Mouse (Mus musculus): Measurements from ENCODE around the gene Gm28729. TPM values are rescaled to one million over a fixed set of nuclear protein-coding genes. Genes with fewer than 3 reads are reported as not detected.

Gene Gm28729
- polyA plus RNA-seq, 1 experiment, result not detected

- H3K9ac ChIP-seq (ENCODE audit: low read depth, poor library complexity, severe bottlenecking), result no peak overlapping the region
- TF ChIP-seq EP300 (IDR thresholded peaks at IDR 0.05; ENCODE audit: insufficient read depth, low read depth, low read length) (no peak), POLR2A (IDR thresholded peaks at IDR 0.05; ENCODE audit: insufficient read depth, low read length) (no peak), CTCF (IDR thresholded peaks at IDR 0.05; ENCODE audit: low read depth, low read length) (no peak)
Observed at GRCm38 (mm10) chr9:96450900-96451720, 74.0 kb downstream of the Gm28729 start.

DNA sequence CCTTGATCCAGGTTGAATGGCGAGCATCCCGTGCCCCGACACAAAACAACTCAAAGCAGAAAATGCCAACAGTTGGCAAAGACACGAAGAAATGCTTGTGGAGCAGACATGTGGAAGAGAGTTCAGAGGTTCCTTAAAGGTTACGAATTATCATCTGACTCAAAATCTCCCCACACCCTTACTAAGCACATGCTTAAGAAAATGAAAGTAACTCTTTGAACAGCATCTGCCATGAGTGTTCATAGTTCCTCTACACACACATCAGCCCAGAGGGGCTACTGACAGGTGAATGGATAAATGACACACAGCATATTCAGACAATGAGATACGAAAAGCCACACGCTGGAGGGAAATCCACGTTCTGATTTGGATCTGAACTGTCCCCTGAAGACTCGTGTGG lies 75.5 kb downstream of the Gm28729 start:
- Histone ChIP-seq H3K9ac (ENCODE audit: low read depth, poor library complexity, severe bottlenecking) (no peak overlapping the region), H3K4me3 (ENCODE audit: low read depth, low read length) (no peak overlapping the region), H3K27ac (ENCODE audit: insufficient read depth, low read length) (no peak overlapping the region), H3K36me3 (ENCODE audit: control insufficient read depth, insufficient read depth, low read length, poor library complexity, severe bottlenecking) (no peaks in the 10 kb centered on the region), H3K4me1 (ENCODE audit: control insufficient read depth, insufficient read depth, low read length) (no peaks in the 10 kb centered on the region), H3K9me3 (replicated peaks; ENCODE audit: control insufficient read depth, insufficient read depth, low read length, poor library complexity, severe bottlenecking) (no peaks in the 10 kb centered on the region), H3K27me3 (ENCODE audit: control insufficient read depth, insufficient read depth, low read length, poor library complexity, severe bottlenecking) (no peaks in the 10 kb centered on the region)
- TF ChIP-seq CTCF (IDR thresholded peaks at IDR 0.05; ENCODE audit: low read depth, low read length), result no peak
- TF ChIP-seq EP300 (IDR thresholded peaks at IDR 0.05; ENCODE audit: insufficient read depth, low read depth, low read length), result no peak
- no peak for TF ChIP-seq POLR2A (IDR thresholded peaks at IDR 0.05; ENCODE audit: insufficient read depth, low read length)

More at GRCm38 (mm10) chr9:96450900-96451720, 74.0 kb downstream of the Gm28729 start:
- no peaks in the 10 kb centered on the region for H3K36me3 ChIP-seq (ENCODE audit: control insufficient read depth, insufficient read depth, low read length, poor library complexity, severe bottlenecking)
- no peaks in the 10 kb centered on the region for H3K27me3 ChIP-seq (ENCODE audit: control insufficient read depth, insufficient read depth, low read length, poor library complexity, severe bottlenecking)
- no peak overlapping the region for H3K27ac ChIP-seq (ENCODE audit: insufficient read depth, low read length)
- no peak overlapping the region for H3K4me3 ChIP-seq (ENCODE audit: low read depth, low read length)
- H3K4me1 ChIP-seq (ENCODE audit: control insufficient read depth, insufficient read depth, low read length), result no peaks in the 10 kb centered on the region
- no peaks in the 10 kb centered on the region for H3K9me3 ChIP-seq (replicated peaks; ENCODE audit: control insufficient read depth, insufficient read depth, low read length, poor library complexity, severe bottlenecking)

- H3K9me3 ChIP-seq (replicated peaks; ENCODE audit: control insufficient read depth, insufficient read depth, low read length, poor library complexity, severe bottlenecking), result no peaks in the 10 kb centered on the region
- no peak overlapping the region for H3K27ac ChIP-seq (ENCODE audit: insufficient read depth, low read length)
- H3K4me1 ChIP-seq (ENCODE audit: control insufficient read depth, insufficient read depth, low read length), result no peaks in the 10 kb centered on the region
- no peak overlapping the region for H3K4me3 ChIP-seq (ENCODE audit: low read depth, low read length)
- H3K36me3 ChIP-seq (ENCODE audit: control insufficient read depth, insufficient read depth, low read length, poor library complexity, severe bottlenecking), result no peaks in the 10 kb centered on the region
- H3K27me3 ChIP-seq (ENCODE audit: control insufficient read depth, insufficient read depth, low read length, poor library complexity, severe bottlenecking), result no peaks in the 10 kb centered on the region
- H3K9ac ChIP-seq (ENCODE audit: low read depth, poor library complexity, severe bottlenecking), result no peak overlapping the region
- TF ChIP-seq CTCF (IDR thresholded peaks at IDR 0.05; ENCODE audit: low read depth, low read length) (no peak), POLR2A (IDR thresholded peaks at IDR 0.05; ENCODE audit: insufficient read depth, low read length) (no peak), EP300 (IDR thresholded peaks at IDR 0.05; ENCODE audit: insufficient read depth, low read depth, low read length) (no peak)
Observed at GRCm38 (mm10) chr9:96445351-96445750, 79.7 kb downstream of the Gm28729 start.

- no peak for TF ChIP-seq EP300 (IDR thresholded peaks at IDR 0.05; ENCODE audit: insufficient read depth, low read depth, low read length)
- TF ChIP-seq POLR2A (IDR thresholded peaks at IDR 0.05; ENCODE audit: insufficient read depth, low read length), result no peak
- no peak for TF ChIP-seq CTCF (IDR thresholded peaks at IDR 0.05; ENCODE audit: low read depth, low read length)
- no peak overlapping the region for H3K4me3 ChIP-seq (ENCODE audit: low read depth, low read length)
- H3K27me3 ChIP-seq (ENCODE audit: control insufficient read depth, insufficient read depth, low read length, poor library complexity, severe bottlenecking), result no peaks in the 10 kb centered on the region
- H3K9me3 ChIP-seq (replicated peaks; ENCODE audit: control insufficient read depth, insufficient read depth, low read length, poor library complexity, severe bottlenecking), result no peaks in the 10 kb centered on the region
- H3K9ac ChIP-seq (ENCODE audit: low read depth, poor library complexity, severe bottlenecking), result no peak overlapping the region
- peaks cover 2% of the 10 kb centered on the region for H3K4me1 ChIP-seq (ENCODE audit: control insufficient read depth, insufficient read depth, low read length)
- no peaks in the 10 kb centered on the region for H3K36me3 ChIP-seq (ENCODE audit: control insufficient read depth, insufficient read depth, low read length, poor library complexity, severe bottlenecking)
- no peak overlapping the region for H3K27ac ChIP-seq (ENCODE audit: insufficient read depth, low read length)
Observed at GRCm38 (mm10) chr9:96442081-96442480, 83.0 kb downstream of the Gm28729 start.

- Histone ChIP-seq H3K4me3 (ENCODE audit: low read depth, low read length) (no peak overlapping the region), H3K9me3 (replicated peaks; ENCODE audit: control insufficient read depth, insufficient read depth, low read length, poor library complexity, severe bottlenecking) (no peaks in the 10 kb centered on the region), H3K4me1 (ENCODE audit: control insufficient read depth, insufficient read depth, low read length) (peaks cover 3% of the 10 kb centered on the region), H3K9ac (ENCODE audit: low read depth, poor library complexity, severe bottlenecking) (no peak overlapping the region), H3K27me3 (ENCODE audit: control insufficient read depth, insufficient read depth, low read length, poor library complexity, severe bottlenecking) (no peaks in the 10 kb centered on the region), H3K27ac (ENCODE audit: insufficient read depth, low read length) (no peak overlapping the region), H3K36me3 (ENCODE audit: control insufficient read depth, insufficient read depth, low read length, poor library complexity, severe bottlenecking) (no peaks in the 10 kb centered on the region)
- no peak for TF ChIP-seq CTCF (IDR thresholded peaks at IDR 0.05; ENCODE audit: low read depth, low read length)
- TF ChIP-seq POLR2A (IDR thresholded peaks at IDR 0.05; ENCODE audit: insufficient read depth, low read length), result no peak
- no peak for TF ChIP-seq EP300 (IDR thresholded peaks at IDR 0.05; ENCODE audit: insufficient read depth, low read depth, low read length)
Observed at GRCm38 (mm10) chr9:96438334-96438871, 86.7 kb downstream of the Gm28729 start.

DNA sequence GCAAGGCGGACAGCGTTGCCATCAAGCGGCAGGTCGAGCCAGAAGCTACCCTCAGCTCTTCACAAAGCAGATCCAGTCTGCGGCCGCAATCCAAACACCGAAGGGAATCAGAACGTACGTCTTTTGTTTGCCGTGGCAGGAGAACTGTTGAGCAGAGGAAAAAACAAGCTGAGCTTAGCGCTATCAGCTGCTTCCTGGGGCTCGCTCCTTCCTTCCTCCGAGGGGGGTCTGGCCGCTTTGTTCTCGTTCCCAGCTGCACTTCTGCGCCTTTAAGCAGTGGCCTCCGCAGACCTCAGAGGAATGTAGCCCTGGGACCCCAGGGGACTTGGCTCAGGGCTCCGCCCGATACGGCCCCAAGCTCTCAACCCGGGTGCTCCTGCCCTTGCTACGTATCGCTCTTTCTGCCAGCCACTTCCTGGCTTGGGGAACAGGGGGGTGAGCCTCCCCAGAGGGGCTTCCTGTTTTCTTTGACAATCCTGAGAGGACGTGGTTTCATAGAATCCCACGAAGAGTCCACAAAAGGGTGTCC lies 87.2 kb downstream of the Gm28729 start:
- no peaks in the 10 kb centered on the region for H3K27me3 ChIP-seq (ENCODE audit: control insufficient read depth, insufficient read depth, low read length, poor library complexity, severe bottlenecking)
- no peaks in the 10 kb centered on the region for H3K36me3 ChIP-seq (ENCODE audit: control insufficient read depth, insufficient read depth, low read length, poor library complexity, severe bottlenecking)
- peaks cover 3% of the 10 kb centered on the region for H3K4me1 ChIP-seq (ENCODE audit: control insufficient read depth, insufficient read depth, low read length)
- no peaks in the 10 kb centered on the region for H3K9me3 ChIP-seq (replicated peaks; ENCODE audit: control insufficient read depth, insufficient read depth, low read length, poor library complexity, severe bottlenecking)
- H3K4me3 ChIP-seq (ENCODE audit: low read depth, low read length), result peak overlapping the region; percentile 17
- H3K27ac ChIP-seq (ENCODE audit: insufficient read depth, low read length), result no peak overlapping the region
- 0 out of 2 replicates have a peak, but pooled peaks have one; percentile 56 for TF ChIP-seq EP300 (IDR thresholded peaks at IDR 0.05; ENCODE audit: insufficient read depth, low read depth, low read length)
- TF ChIP-seq CTCF (IDR thresholded peaks at IDR 0.05; ENCODE audit: low read depth, low read length), result no peak
- H3K9ac ChIP-seq (ENCODE audit: low read depth, poor library complexity, severe bottlenecking), result no peak overlapping the region
